Mouse (Mus musculus) megakaryocyte, embryonic 14.5 days (primary cell): ENCODE measurements around the gene Tfip11. TPM values are rescaled to one million over a fixed set of nuclear protein-coding genes. Genes with fewer than 3 reads are reported as not detected.
A peak's percentile ranks its signal among the peaks of the same experiment; 100 is the strongest.

Experiments used
- H3K27me3 ChIP-seq: replicated peaks from 2 replicates; pipeline ENCODE3; 2012; ENCODE audit warnings: inconsistent platforms
- H3K36me3 ChIP-seq: replicated peaks from 2 replicates; pipeline ENCODE3; 2012; ENCODE audit warnings: low read length, inconsistent platforms, mixed read lengths
- H3K4me1 ChIP-seq: 2 replicates; pipeline ENCODE4 v1.6.1; 2012; ENCODE audit warnings: inconsistent platforms
- H3K4me3 ChIP-seq: replicated peaks from 2 replicates; pipeline ENCODE3; 2012; ENCODE audit warnings: moderate library complexity, mild to moderate bottlenecking, inconsistent platforms
- H3K9me3 ChIP-seq: 2 replicates; pipeline ENCODE4 v1.6.1; 2012; ENCODE audit warnings: inconsistent platforms
- FLI1 ChIP-seq: IDR thresholded peaks from 2 replicates; pipeline ENCODE4 v1.6.1; 2012; ENCODE audit warnings: low read length, inconsistent platforms, mixed read lengths
- GATA1 ChIP-seq: IDR thresholded peaks from 3 replicates; pipeline ENCODE4 v1.6.1; 2012; ENCODE audit warnings: mixed read lengths, low read length, inconsistent platforms, borderline replicate concordance
- polyA plus RNA-seq: library from polyadenylated mRNA; stranded (reverse); fragments of >175 nt; gene quantifications from 2 replicates; pipeline ENCODE4 v1.2.3, GENCODE M21; 2012; ENCODE audit warnings: low replicate concordance; ENCODE audit not compliant: insufficient read depth

Gene Tfip11
- polyA plus RNA-seq, 1 experiment: 35.0 TPM

DNA sequence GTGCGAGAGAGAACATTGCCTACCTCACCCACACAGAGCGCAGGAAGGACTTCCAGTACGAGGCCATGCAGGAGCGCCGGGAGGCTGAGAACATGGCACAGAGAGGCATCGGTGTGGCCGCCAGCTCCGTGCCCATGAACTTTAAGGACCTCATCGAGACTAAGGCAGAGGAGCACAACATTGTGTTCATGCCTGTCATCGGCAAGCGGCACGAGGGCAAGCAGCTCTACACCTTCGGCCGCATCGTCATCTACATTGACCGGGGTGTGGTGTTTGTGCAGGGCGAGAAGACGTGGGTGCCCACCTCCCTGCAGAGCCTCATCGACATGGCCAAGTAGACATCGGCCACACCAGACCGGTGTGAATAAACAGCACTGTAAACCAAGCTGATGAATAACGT lies 10.8 kb downstream of the Tfip11 start:
- Histone ChIP-seq H3K36me3 (peaks cover 95% of the 10 kb centered on the region), H3K27me3 (no peaks in the 10 kb centered on the region), H3K9me3 (peaks cover 13% of the 10 kb centered on the region), H3K4me3 (peak overlapping the region; percentile 40), H3K4me1 (peaks cover 57% of the 10 kb centered on the region)
- TF ChIP-seq GATA1 (no peak), FLI1 (no peak)

- no peaks in the 10 kb centered on the region for H3K27me3 ChIP-seq
- peaks cover 56% of the 10 kb centered on the region for H3K4me1 ChIP-seq
- H3K9me3 ChIP-seq: peaks cover 13% of the 10 kb centered on the region
- H3K4me3 ChIP-seq: no peak overlapping the region
- H3K36me3 ChIP-seq: peaks cover 75% of the 10 kb centered on the region
- TF ChIP-seq FLI1 (no peak), GATA1 (no peak)
Observed at GRCm38 (mm10) chr5:112339215-112339614, 13.1 kb downstream of the Tfip11 start.

DNA sequence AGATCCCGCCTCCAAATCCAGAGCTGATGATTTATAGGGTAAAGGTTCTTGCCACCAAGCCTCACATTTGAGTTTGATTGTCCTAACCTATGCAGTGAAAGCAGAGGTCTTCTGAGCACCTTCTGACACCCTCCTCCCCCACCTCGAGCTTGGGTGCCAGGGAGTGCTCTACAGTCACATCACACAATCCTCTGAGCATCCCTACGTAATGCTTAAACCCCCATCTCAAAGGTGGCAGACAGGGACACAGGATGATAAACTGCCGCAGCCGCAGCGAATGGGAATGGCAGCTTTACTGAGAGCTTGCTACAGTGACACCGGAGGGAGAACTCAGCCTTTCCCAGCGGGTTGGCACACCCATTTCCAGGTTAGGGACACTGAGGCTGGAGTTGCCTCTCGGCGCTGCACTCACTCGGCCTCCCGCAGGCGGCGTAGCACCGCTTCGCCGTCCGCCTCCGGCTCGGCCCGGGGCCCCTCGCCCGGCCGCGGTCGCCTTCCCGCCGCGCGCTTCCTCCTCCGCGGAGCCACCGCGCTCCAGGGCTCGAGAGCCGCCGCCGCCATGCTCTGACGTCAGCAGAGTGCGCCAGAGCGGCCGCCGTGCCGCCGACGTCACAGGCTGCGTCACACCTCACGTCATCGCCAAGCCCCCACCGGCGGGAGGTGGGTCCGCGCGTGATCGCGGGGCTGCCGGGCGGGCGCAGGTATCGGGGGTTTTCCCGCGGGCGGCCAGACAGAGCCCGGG lies 16.5 kb downstream of the Tfip11 start, which contains the start of the genes Srrd and Hps4:
Gene Srrd, minus strand, starts transcription at position 578 of the 742 bp plus-strand sequence.
Gene Hps4, plus strand, starts transcription at position 621 of the 742 bp plus-strand sequence.
- TF ChIP-seq GATA1: no peak
- no peak for TF ChIP-seq FLI1
- no peaks in the 10 kb centered on the region for H3K27me3 ChIP-seq
- H3K4me3 ChIP-seq: peak within 1 kb of the TSS; percentile 96
- H3K36me3 ChIP-seq: peaks cover 74% of the 10 kb centered on the region
- no peaks in the 10 kb centered on the region for H3K9me3 ChIP-seq
- peaks cover 76% of the 10 kb centered on the region for H3K4me1 ChIP-seq

DNA sequence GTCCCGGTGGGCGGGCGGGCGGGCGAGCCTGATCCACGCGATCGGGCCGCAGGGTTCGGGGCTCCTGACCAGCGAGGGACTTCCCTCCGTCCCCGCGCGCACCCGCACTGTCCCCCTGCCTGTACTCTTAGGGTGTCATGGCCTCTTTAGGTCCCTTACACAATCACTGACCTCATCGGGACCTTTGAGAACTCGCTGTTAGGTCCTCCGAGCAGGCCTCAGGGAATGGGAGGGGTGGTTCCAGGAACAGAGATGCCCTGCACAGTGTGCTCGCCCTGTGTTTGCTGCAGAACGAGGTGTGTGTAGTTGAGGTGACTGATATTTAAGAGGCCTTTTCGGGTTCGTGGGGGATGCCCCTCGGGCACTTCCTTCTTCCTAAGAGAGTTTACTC lies 17.0 kb downstream of the Tfip11 start:
- H3K4me3 ChIP-seq: peak overlapping the region; percentile 96
- no peaks in the 10 kb centered on the region for H3K9me3 ChIP-seq
- no peaks in the 10 kb centered on the region for H3K27me3 ChIP-seq
- TF ChIP-seq GATA1 (no peak), FLI1 (no peak)
- H3K36me3 ChIP-seq: peaks cover 74% of the 10 kb centered on the region
- H3K4me1 ChIP-seq: peaks cover 82% of the 10 kb centered on the region

- Histone ChIP-seq H3K9me3 (no peaks in the 10 kb centered on the region), H3K27me3 (no peaks in the 10 kb centered on the region), H3K36me3 (peaks cover 75% of the 10 kb centered on the region), H3K4me3 (peak overlapping the region; percentile 96), H3K4me1 (peaks cover 92% of the 10 kb centered on the region)
- no peak for TF ChIP-seq FLI1
- TF ChIP-seq GATA1: no peak
Observed at GRCm38 (mm10) chr5:112344092-112344960, 18.2 kb downstream of the Tfip11 start.

DNA sequence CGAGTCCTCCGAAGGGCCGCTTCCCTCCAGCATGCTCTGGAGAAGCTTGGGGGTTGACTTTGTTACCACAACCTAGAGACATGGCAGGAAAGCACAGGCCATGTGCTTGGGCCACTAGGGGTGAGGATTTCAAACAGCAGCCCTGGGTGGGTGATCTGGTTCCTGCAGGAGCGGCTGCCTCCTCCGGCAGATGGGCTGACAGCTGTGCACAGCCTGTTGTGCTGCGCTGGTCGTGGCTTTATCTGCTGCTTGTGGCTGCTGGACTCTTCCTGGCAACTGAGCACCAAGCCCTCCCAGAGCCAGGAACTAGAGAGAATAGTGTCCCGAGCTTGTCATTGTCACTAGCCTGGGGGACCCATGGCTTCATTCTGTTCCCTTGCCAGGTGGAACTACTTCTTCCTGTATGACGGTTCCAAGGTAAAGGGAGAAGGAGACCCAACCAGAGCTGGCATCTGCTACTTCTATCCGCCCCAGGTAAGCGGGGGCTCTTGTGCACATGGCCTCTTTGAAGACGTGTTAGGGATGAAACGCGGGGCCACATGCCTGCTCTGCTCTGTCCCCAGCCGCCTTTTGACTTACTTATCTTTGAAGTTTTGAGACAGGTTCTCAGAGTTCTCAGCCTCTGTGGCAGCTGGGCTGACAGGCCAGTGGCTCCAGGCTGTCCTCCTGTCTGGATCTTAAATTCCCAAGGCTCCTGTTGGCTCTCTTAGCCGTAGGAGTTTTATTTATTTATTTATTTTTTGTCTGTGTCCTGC lies 20.2 kb downstream of the Tfip11 start:
- H3K27me3 ChIP-seq: no peaks in the 10 kb centered on the region

GRCm38 (mm10) chr5:112349169-112349568 lies 23.0 kb downstream of the Tfip11 start:
- H3K9me3 ChIP-seq: no peaks in the 10 kb centered on the region
- H3K27me3 ChIP-seq: no peaks in the 10 kb centered on the region
- peak overlapping the region; percentile 35 for H3K4me3 ChIP-seq
- no peak for TF ChIP-seq GATA1
- TF ChIP-seq FLI1: no peak
- H3K36me3 ChIP-seq: peaks cover 97% of the 10 kb centered on the region
- peaks cover 100% of the 10 kb centered on the region for H3K4me1 ChIP-seq

More for the DNA sequence above, 20.2 kb downstream of the Tfip11 start:
- peak; percentile 85; the same call in 2 of the 3 replicates for TF ChIP-seq GATA1
- TF ChIP-seq FLI1: no peak
- peaks cover 75% of the 10 kb centered on the region for H3K36me3 ChIP-seq
- H3K4me1 ChIP-seq: peaks cover 93% of the 10 kb centered on the region
- peak overlapping the region; percentile 91 for H3K4me3 ChIP-seq
- H3K9me3 ChIP-seq: no peaks in the 10 kb centered on the region

- H3K36me3 ChIP-seq: peaks cover 99% of the 10 kb centered on the region
- no peaks in the 10 kb centered on the region for H3K27me3 ChIP-seq
- H3K9me3 ChIP-seq: no peaks in the 10 kb centered on the region
- peaks cover 100% of the 10 kb centered on the region for H3K4me1 ChIP-seq
- H3K4me3 ChIP-seq: peak overlapping the region; percentile 65
- TF ChIP-seq FLI1 (no peak), GATA1 (no peak)
Observed at GRCm38 (mm10) chr5:112355493-112355892, 29.3 kb downstream of the Tfip11 start.

- Histone ChIP-seq H3K9me3 (no peaks in the 10 kb centered on the region), H3K27me3 (no peaks in the 10 kb centered on the region), H3K4me1 (peaks cover 97% of the 10 kb centered on the region), H3K36me3 (peaks cover 96% of the 10 kb centered on the region), H3K4me3 (peak within 1 kb of the TSS; percentile 76)
- no peak for TF ChIP-seq GATA1
- TF ChIP-seq FLI1: no peak
Observed at GRCm38 (mm10) chr5:112355910-112356309, 29.8 kb downstream of the Tfip11 start, which contains the start of gene Gm6583. TSS of gene Gm6583 (minus strand) at chr5:112356033.
